Mouse (Mus musculus) midbrain, embryonic 16.5 days (tissue): ENCODE measurements at regions not wholly inside any gene's neighbourhood (a gene's known extent, or its start where the extent isn't known, plus 50 kb on each side); places are given as distances from the start of the nearest gene placed in this dataset.

Experiments
- ATAC-seq: fragments of 200-750 bp; cut with Nextera tagmentation; 2 replicates; pipeline ENCODE4 v1.8.0; 2017; ENCODE audit warnings: moderate TSS enrichment
- H3K27ac ChIP-seq: fragments of 300-500 bp; sonication (generic); 2 replicates; pipeline ENCODE4 v1.5.1; 2014; ENCODE audit warnings: mild to moderate bottlenecking, low read length, mixed read lengths
- H3K27me3 ChIP-seq: fragments of 300-500 bp; sonication (generic); 2 replicates; pipeline ENCODE4 v1.6.1; 2014; ENCODE audit warnings: low read depth, low read length, mixed read lengths; ENCODE audit not compliant: control insufficient read depth, insufficient read depth
- H3K36me3 ChIP-seq: fragments of 300-500 bp; sonication (generic); 2 replicates; pipeline ENCODE4 v1.6.1; 2014; ENCODE audit warnings: mild to moderate bottlenecking, low read length, moderate library complexity, mixed read lengths; ENCODE audit not compliant: control insufficient read depth, insufficient read depth
- H3K4me1 ChIP-seq: fragments of 300-500 bp; sonication (generic); 2 replicates; pipeline ENCODE4 v1.6.1; 2014; ENCODE audit warnings: mild to moderate bottlenecking, low read length, mixed read lengths; ENCODE audit not compliant: control insufficient read depth, insufficient read depth
- H3K4me2 ChIP-seq: fragments of 300-500 bp; sonication (generic); 2 replicates; pipeline ENCODE4 v1.6.1; 2014; ENCODE audit warnings: mild to moderate bottlenecking, low read length, mixed read lengths
- H3K4me3 ChIP-seq: fragments of 300-500 bp; sonication (generic); 2 replicates; pipeline ENCODE4 v1.5.1; 2014; ENCODE audit warnings: low read depth, mild to moderate bottlenecking, low read length, moderate library complexity, mixed read lengths
- H3K9ac ChIP-seq: fragments of 300-500 bp; sonication (generic); 2 replicates; pipeline ENCODE4 v1.6.1; 2014; ENCODE audit warnings: low read depth, low read length, mixed read lengths
- H3K9me3 ChIP-seq: fragments of 300-500 bp; sonication (generic); replicated peaks from 2 replicates; pipeline ENCODE4 v1.6.1; 2014; ENCODE audit warnings: mild to moderate bottlenecking, low read length, mixed read lengths; ENCODE audit not compliant: control insufficient read depth, poor library complexity, severe bottlenecking
- WGBS: fragments of 180-500 bp; shearing (Covaris S2); extraction: QIAGEN DNeasy Blood & Tissue Kit; methylation state at CpG from one replicate; pipeline ENCODE4 v1.1.7; 2014; 5-methylcytosine and 5-hydroxymethylcytosine counted together

- Histone ChIP-seq H3K27ac (no peak overlapping the region), H3K9me3 (no peaks in the 10 kb centered on the region), H3K4me3 (no peak overlapping the region), H3K36me3 (no peaks in the 10 kb centered on the region), H3K4me2 (no peak overlapping the region), H3K27me3 (no peaks in the 10 kb centered on the region), H3K9ac (no peak overlapping the region), H3K4me1 (no peaks in the 10 kb centered on the region)
- 88% methylated on average over 7 of the region's 7 CpGs for WGBS
- ATAC-seq: no peak
These were observed 122.1 kb upstream of the 4930412O13Rik start for GRCm38 (mm10) chr2:9758983-9759382.

- H3K36me3 ChIP-seq: no peaks in the 10 kb centered on the region
- H3K27me3 ChIP-seq: no peaks in the 10 kb centered on the region
- H3K27ac ChIP-seq: no peak overlapping the region
- no peak overlapping the region for H3K9ac ChIP-seq
- no peaks in the 10 kb centered on the region for H3K9me3 ChIP-seq
- H3K4me3 ChIP-seq: no peak overlapping the region
- no peak for ATAC-seq
- H3K4me2 ChIP-seq: no peak overlapping the region
- no peaks in the 10 kb centered on the region for H3K4me1 ChIP-seq
- WGBS: 87% methylated on average over 7 of the region's 7 CpGs
These were observed 121.5 kb upstream of the 4930412O13Rik start for GRCm38 (mm10) chr2:9759389-9760104.

GRCm38 (mm10) chr2:9780159-9780558 lies 100.9 kb upstream of the 4930412O13Rik start:
- Histone ChIP-seq H3K36me3 (no peaks in the 10 kb centered on the region), H3K9ac (no peak overlapping the region), H3K27ac (no peak overlapping the region), H3K4me2 (no peak overlapping the region), H3K4me1 (no peaks in the 10 kb centered on the region), H3K4me3 (no peak overlapping the region), H3K27me3 (no peaks in the 10 kb centered on the region), H3K9me3 (no peaks in the 10 kb centered on the region)
- no peak for ATAC-seq
- 60% methylated on average over 2 of the region's 2 CpGs for WGBS

GRCm38 (mm10) chr2:9782698-9783097 lies 98.4 kb upstream of the 4930412O13Rik start:
- no peaks in the 10 kb centered on the region for H3K27me3 ChIP-seq
- WGBS: 94% methylated on average over 3 of the region's 3 CpGs
- H3K9ac ChIP-seq: no peak overlapping the region
- H3K36me3 ChIP-seq: no peaks in the 10 kb centered on the region
- no peak overlapping the region for H3K4me2 ChIP-seq
- no peaks in the 10 kb centered on the region for H3K9me3 ChIP-seq
- H3K27ac ChIP-seq: no peak overlapping the region
- H3K4me3 ChIP-seq: no peak overlapping the region
- ATAC-seq: no peak
- H3K4me1 ChIP-seq: no peaks in the 10 kb centered on the region

GRCm38 (mm10) chr2:9791970-9792369 lies 89.1 kb upstream of the 4930412O13Rik start:
- no peak for ATAC-seq
- Histone ChIP-seq H3K9me3 (no peaks in the 10 kb centered on the region), H3K36me3 (no peaks in the 10 kb centered on the region), H3K4me2 (no peak overlapping the region), H3K27ac (no peak overlapping the region), H3K9ac (no peak overlapping the region), H3K4me1 (no peaks in the 10 kb centered on the region), H3K27me3 (no peaks in the 10 kb centered on the region), H3K4me3 (no peak overlapping the region)
- 93% methylated on average over 1 of the region's 1 CpGs for WGBS

- Histone ChIP-seq H3K9me3 (no peaks in the 10 kb centered on the region), H3K27ac (no peak overlapping the region), H3K4me3 (no peak overlapping the region), H3K36me3 (no peaks in the 10 kb centered on the region), H3K4me1 (no peaks in the 10 kb centered on the region), H3K4me2 (no peak overlapping the region), H3K27me3 (no peaks in the 10 kb centered on the region), H3K9ac (no peak overlapping the region)
- WGBS: 90% methylated on average over 1 of the region's 1 CpGs
- ATAC-seq: no peak
These were observed 88.7 kb upstream of the 4930412O13Rik start for GRCm38 (mm10) chr2:9792381-9792780.

GRCm38 (mm10) chr2:9795401-9795800 lies 85.7 kb upstream of the 4930412O13Rik start:
- Histone ChIP-seq H3K36me3 (no peaks in the 10 kb centered on the region), H3K27ac (no peak overlapping the region), H3K4me1 (no peaks in the 10 kb centered on the region), H3K27me3 (no peaks in the 10 kb centered on the region), H3K9me3 (no peaks in the 10 kb centered on the region), H3K9ac (no peak overlapping the region), H3K4me2 (no peak overlapping the region), H3K4me3 (no peak overlapping the region)
- 75% methylated on average over 4 of the region's 4 CpGs for WGBS
- no peak for ATAC-seq

- Histone ChIP-seq H3K4me2 (no peak overlapping the region), H3K27ac (no peak overlapping the region), H3K36me3 (no peaks in the 10 kb centered on the region), H3K9ac (no peak overlapping the region), H3K4me1 (no peaks in the 10 kb centered on the region), H3K27me3 (no peaks in the 10 kb centered on the region), H3K4me3 (no peak overlapping the region), H3K9me3 (no peaks in the 10 kb centered on the region)
- no peak for ATAC-seq
- WGBS: 90% methylated on average over 8 of the region's 8 CpGs
These were observed 79.6 kb upstream of the 4930412O13Rik start for GRCm38 (mm10) chr2:9801484-9801883.

GRCm38 (mm10) chr2:9804306-9804705 lies 76.7 kb upstream of the 4930412O13Rik start:
- Histone ChIP-seq H3K9me3 (no peaks in the 10 kb centered on the region), H3K27me3 (no peaks in the 10 kb centered on the region), H3K4me2 (no peak overlapping the region), H3K4me3 (no peak overlapping the region), H3K27ac (no peak overlapping the region), H3K9ac (no peak overlapping the region), H3K36me3 (no peaks in the 10 kb centered on the region), H3K4me1 (no peaks in the 10 kb centered on the region)
- no peak for ATAC-seq
- 70% methylated on average over 3 of the region's 3 CpGs for WGBS
